Mouse (Mus musculus) liver, embryonic 15.5 days (tissue): ENCODE data around the gene Meis1. TPM values are rescaled to one million over a fixed set of nuclear protein-coding genes. Genes with fewer than 3 reads are reported as not detected.

ENCODE experiments used
- ATAC-seq: fragments of 200-750 bp; cut with Nextera tagmentation; 2 replicates; pipeline ENCODE4 v1.8.0; 2017; ENCODE audit warnings: moderate number of reproducible peaks, mild to moderate bottlenecking, moderate library complexity; ENCODE audit not compliant: insufficient read depth
- H3K27ac ChIP-seq: fragments of 300-500 bp; sonication (generic); replicated peaks from 2 replicates; pipeline ENCODE4 v1.5.1; 2015; ENCODE audit warnings: mild to moderate bottlenecking, inconsistent platforms
- H3K27me3 ChIP-seq: fragments of 300-500 bp; sonication (generic); 2 replicates; pipeline ENCODE4 v1.6.1; 2015; ENCODE audit warnings: mild to moderate bottlenecking, inconsistent platforms
- H3K36me3 ChIP-seq: fragments of 300-500 bp; sonication (generic); replicated peaks from 2 replicates; pipeline ENCODE4 v1.6.1; 2015; ENCODE audit warnings: moderate library complexity, mild to moderate bottlenecking, inconsistent platforms
- H3K4me1 ChIP-seq: fragments of 300-500 bp; sonication (generic); replicated peaks from 2 replicates; pipeline ENCODE4 v1.6.1; 2015; ENCODE audit warnings: inconsistent platforms
- H3K4me2 ChIP-seq: fragments of 300-500 bp; sonication (generic); 2 replicates; pipeline ENCODE4 v1.6.1; 2015; ENCODE audit warnings: moderate library complexity, mild to moderate bottlenecking, inconsistent platforms
- H3K4me3 ChIP-seq: fragments of 300-500 bp; sonication (generic); replicated peaks from 2 replicates; pipeline ENCODE4 v1.5.1; 2015; ENCODE audit warnings: mild to moderate bottlenecking, inconsistent platforms
- H3K9ac ChIP-seq: fragments of 300-500 bp; sonication (generic); 2 replicates; pipeline ENCODE4 v1.6.1; 2015; ENCODE audit warnings: moderate library complexity, mild to moderate bottlenecking, inconsistent platforms
- H3K9me3 ChIP-seq: fragments of 300-500 bp; sonication (generic); replicated peaks from 2 replicates; pipeline ENCODE4 v1.6.1; 2016; ENCODE audit warnings: inconsistent platforms
- WGBS: fragments of 180-500 bp; shearing (Covaris S2); methylation state at CpG from one replicate; pipeline ENCODE4 v1.1.7; 2015; ENCODE audit warnings: mixed read lengths; ENCODE audit not compliant: insufficient replicate concordance; 5-methylcytosine and 5-hydroxymethylcytosine counted together
- polyA plus RNA-seq: library from polyadenylated mRNA; unstranded; fragments of >200 nt; fragmentation: Nextera tagmentation; extraction: Ambion mirVana; gene quantifications from 2 replicates; pipeline ENCODE4 v1.2.1, GENCODE M21; 2015

Meis1 gene
- polyA plus RNA-seq, 1 experiment from 2014 or later: 8.1 TPM

- 0 out of 2 replicates have a peak, but pooled peaks cover 9% of the 10 kb centered on the region for H3K4me1 ChIP-seq
- WGBS: 50% methylated on average over 14 of the region's 14 CpGs
- no peaks in the 10 kb centered on the region for H3K36me3 ChIP-seq
- no peak for ATAC-seq
- H3K27me3 ChIP-seq: no peaks in the 10 kb centered on the region
- H3K4me3 ChIP-seq: no peak overlapping the region
- H3K9me3 ChIP-seq: no peaks in the 10 kb centered on the region
- H3K27ac ChIP-seq: no peak overlapping the region
- H3K9ac ChIP-seq: no peak overlapping the region
- H3K4me2 ChIP-seq: no peak overlapping the region
Observed at GRCm38 (mm10) chr11:18944972-18945625, 73.7 kb downstream of the Meis1 start.

- Histone ChIP-seq H3K4me3 (no peak overlapping the region), H3K27me3 (no peaks in the 10 kb centered on the region), H3K9me3 (no peaks in the 10 kb centered on the region), H3K4me1 (0 out of 2 replicates have a peak, but pooled peaks cover 7% of the 10 kb centered on the region), H3K4me2 (no peak overlapping the region), H3K9ac (no peak overlapping the region), H3K36me3 (no peaks in the 10 kb centered on the region), H3K27ac (no peak overlapping the region)
- whole genome bisulfite sequencing: 77% methylated on average over 7 of the region's 7 CpGs
- no peak for ATAC-seq
Observed at GRCm38 (mm10) chr11:18944209-18944608, 74.6 kb downstream of the Meis1 start.

DNA sequence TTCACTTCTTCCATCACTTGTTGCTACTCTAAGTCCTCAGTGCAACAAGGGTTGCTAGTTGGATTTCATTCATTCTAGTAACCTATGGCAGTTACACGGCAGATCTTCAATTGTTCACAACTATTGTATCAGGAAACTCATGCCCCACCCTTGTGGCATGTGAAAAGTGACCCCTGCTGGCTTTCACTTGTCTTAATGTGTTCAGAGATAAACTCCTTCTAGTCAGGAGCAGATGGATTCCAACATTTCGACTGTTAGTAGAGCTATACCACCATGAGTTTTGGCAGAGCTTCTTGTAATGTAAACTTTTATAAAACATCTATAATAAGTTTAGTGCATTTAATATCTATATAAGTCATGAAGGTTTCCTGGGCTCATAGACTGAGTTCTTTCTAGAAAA is 75.8 kb downstream of the Meis1 start:
- H3K27ac ChIP-seq: no peak overlapping the region
- H3K4me1 ChIP-seq: no peaks in the 10 kb centered on the region
- 16% methylated on average over 2 of the region's 2 CpGs for WGBS
- H3K27me3 ChIP-seq: no peaks in the 10 kb centered on the region
- H3K9ac ChIP-seq: no peak overlapping the region
- H3K4me2 ChIP-seq: no peak overlapping the region
- no peak for ATAC-seq
- H3K4me3 ChIP-seq: no peak overlapping the region
- no peaks in the 10 kb centered on the region for H3K9me3 ChIP-seq
- H3K36me3 ChIP-seq: no peaks in the 10 kb centered on the region

DNA sequence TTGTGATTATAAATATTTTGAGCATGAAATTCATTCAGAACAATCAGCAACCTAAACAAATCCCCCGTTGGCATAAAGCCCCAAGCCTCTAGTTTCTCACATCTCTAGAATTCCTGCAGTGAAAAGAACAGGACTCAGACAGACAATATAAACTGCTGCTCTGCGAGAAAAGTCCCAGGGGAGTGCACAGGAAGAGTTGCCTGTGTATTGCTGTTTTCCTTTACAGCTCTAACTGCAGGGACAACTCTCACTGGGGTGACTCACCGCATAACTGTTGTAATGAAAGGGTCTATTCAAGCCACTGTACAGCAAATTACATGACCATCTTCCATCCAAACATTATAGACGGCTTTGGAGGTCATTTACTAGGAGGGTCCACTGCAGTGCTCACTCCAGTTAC is 77.9 kb downstream of the Meis1 start:
- H3K27ac ChIP-seq: no peak overlapping the region
- H3K9me3 ChIP-seq: no peaks in the 10 kb centered on the region
- WGBS: 56% methylated on average over 4 of the region's 4 CpGs
- no peaks in the 10 kb centered on the region for H3K27me3 ChIP-seq
- H3K4me1 ChIP-seq: no peaks in the 10 kb centered on the region
- ATAC-seq: no peak
- H3K4me2 ChIP-seq: no peak overlapping the region
- H3K36me3 ChIP-seq: no peaks in the 10 kb centered on the region
- H3K9ac ChIP-seq: no peak overlapping the region
- no peak overlapping the region for H3K4me3 ChIP-seq

GRCm38 (mm10) chr11:18934921-18935320 is 83.9 kb downstream of the Meis1 start:
- Histone ChIP-seq H3K9me3 (no peaks in the 10 kb centered on the region), H3K4me2 (no peak overlapping the region), H3K27me3 (no peaks in the 10 kb centered on the region), H3K27ac (no peak overlapping the region), H3K9ac (no peak overlapping the region), H3K4me1 (peaks cover 8% of the 10 kb centered on the region; the same call in 1 of the 2 replicates), H3K36me3 (no peaks in the 10 kb centered on the region), H3K4me3 (no peak overlapping the region)
- ATAC-seq: no peak
- 66% methylated on average over 6 of the region's 6 CpGs for WGBS

GRCm38 (mm10) chr11:18931001-18931874 is 87.5 kb downstream of the Meis1 start:
- no peaks in the 10 kb centered on the region for H3K27me3 ChIP-seq
- no peak overlapping the region for H3K4me3 ChIP-seq
- H3K27ac ChIP-seq: no peak overlapping the region
- no peaks in the 10 kb centered on the region for H3K36me3 ChIP-seq
- WGBS: 62% methylated on average over 15 of the region's 15 CpGs
- no peak for ATAC-seq
- no peaks in the 10 kb centered on the region for H3K9me3 ChIP-seq
- no peak overlapping the region for H3K4me2 ChIP-seq
- H3K9ac ChIP-seq: no peak overlapping the region
- peaks cover 10% of the 10 kb centered on the region; the same call in 1 of the 2 replicates for H3K4me1 ChIP-seq

GRCm38 (mm10) chr11:18929779-18930728 is 88.7 kb downstream of the Meis1 start:
- Histone ChIP-seq H3K9me3 (no peaks in the 10 kb centered on the region), H3K27me3 (no peaks in the 10 kb centered on the region), H3K36me3 (no peaks in the 10 kb centered on the region), H3K4me3 (no peak overlapping the region), H3K27ac (no peak overlapping the region), H3K4me2 (no peak overlapping the region), H3K4me1 (peaks cover 10% of the 10 kb centered on the region; the same call in 1 of the 2 replicates), H3K9ac (no peak overlapping the region)
- ATAC-seq: no peak
- WGBS: 73% methylated on average over 17 of the region's 17 CpGs

DNA sequence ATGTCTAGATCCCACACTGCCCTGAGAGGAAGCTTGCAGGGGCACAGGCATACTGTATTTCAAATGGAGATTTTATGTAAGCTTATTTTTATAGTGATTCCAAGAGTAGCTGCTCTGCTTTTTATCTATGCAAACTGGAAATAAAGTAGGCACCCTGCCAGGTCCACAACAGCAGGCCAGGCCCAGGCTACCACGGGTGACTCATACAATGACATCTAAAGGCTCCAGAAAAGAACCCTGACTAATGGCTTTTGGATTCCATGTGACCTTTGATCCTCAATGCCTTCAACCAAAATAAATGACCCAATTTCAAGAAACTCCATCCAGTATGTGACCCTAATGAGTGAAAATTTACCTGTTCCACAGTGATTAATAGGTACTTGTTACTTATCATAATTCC is 91.4 kb downstream of the Meis1 start:
- Histone ChIP-seq H3K4me2 (no peak overlapping the region), H3K36me3 (no peaks in the 10 kb centered on the region), H3K4me3 (no peak overlapping the region), H3K9me3 (no peaks in the 10 kb centered on the region), H3K27me3 (no peaks in the 10 kb centered on the region), H3K27ac (no peak overlapping the region), H3K9ac (no peak overlapping the region), H3K4me1 (peaks cover 17% of the 10 kb centered on the region; the same call in 1 of the 2 replicates)
- 11% methylated on average over 1 of the region's 1 CpGs for WGBS
- no peak for ATAC-seq

DNA sequence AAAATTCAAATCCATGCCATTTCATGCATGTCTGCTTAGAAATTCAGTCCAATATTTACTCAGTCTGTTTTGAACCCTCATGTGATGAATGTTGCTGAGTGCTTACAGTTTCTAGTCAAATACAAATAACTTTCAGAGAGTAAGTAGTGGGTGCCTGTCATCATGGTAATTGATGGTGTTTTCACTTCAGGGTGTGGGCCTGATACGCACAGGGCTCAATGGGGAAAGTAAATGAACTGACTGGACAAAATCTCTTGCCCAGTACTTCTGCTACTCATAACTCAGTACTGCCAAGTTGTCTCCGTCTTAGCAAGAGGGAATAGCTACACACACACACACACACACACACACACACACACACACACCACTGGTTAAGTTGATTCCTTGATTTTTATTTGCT is 92.0 kb downstream of the Meis1 start:
- ATAC-seq: no peak
- H3K27me3 ChIP-seq: no peaks in the 10 kb centered on the region
- peaks cover 17% of the 10 kb centered on the region; the same call in 1 of the 2 replicates for H3K4me1 ChIP-seq
- H3K9me3 ChIP-seq: no peaks in the 10 kb centered on the region
- H3K36me3 ChIP-seq: no peaks in the 10 kb centered on the region
- H3K27ac ChIP-seq: no peak overlapping the region
- no peak overlapping the region for H3K4me2 ChIP-seq
- WGBS: 56% methylated on average over 2 of the region's 2 CpGs
- H3K9ac ChIP-seq: no peak overlapping the region
- H3K4me3 ChIP-seq: no peak overlapping the region

- no peak overlapping the region for H3K9ac ChIP-seq
- no peaks in the 10 kb centered on the region for H3K36me3 ChIP-seq
- H3K27me3 ChIP-seq: no peaks in the 10 kb centered on the region
- WGBS: 25% methylated on average over 2 of the region's 2 CpGs
- H3K27ac ChIP-seq: no peak overlapping the region
- no peak overlapping the region for H3K4me2 ChIP-seq
- no peaks in the 10 kb centered on the region for H3K9me3 ChIP-seq
- peaks cover 9% of the 10 kb centered on the region; the same call in 1 of the 2 replicates for H3K4me1 ChIP-seq
- no peak for ATAC-seq
- no peak overlapping the region for H3K4me3 ChIP-seq
Observed at GRCm38 (mm10) chr11:18924583-18925334, 94.0 kb downstream of the Meis1 start.
